Mouse (Mus musculus) midbrain, postnatal 0 days (tissue): ENCODE measurements around the gene Jmjd4. TPM values are rescaled to one million over a fixed set of nuclear protein-coding genes. Genes with fewer than 3 reads are reported as not detected.

ENCODE experiments used
- ATAC-seq: fragments of 200-750 bp; cut with Nextera tagmentation; 2 replicates; pipeline ENCODE4 v1.8.0; 2017; ENCODE audit warnings: moderate number of reproducible peaks, mild to moderate bottlenecking, moderate TSS enrichment, moderate library complexity; ENCODE audit not compliant: low FRiP score
- DNase-seq: peaks from one replicate; pipeline ENCODE4 v3.0.0-alpha.2; 2015; ENCODE audit warnings: low spot score
- H3K27ac ChIP-seq: fragments of 300-500 bp; sonication (generic); 2 replicates; pipeline ENCODE4 v1.5.1; 2014; ENCODE audit warnings: low read depth, mild to moderate bottlenecking, low read length, mixed read lengths
- H3K27me3 ChIP-seq: fragments of 300-500 bp; sonication (generic); 2 replicates; pipeline ENCODE4 v1.6.1; 2014; ENCODE audit warnings: low read length, control low read depth, mixed read lengths; ENCODE audit not compliant: insufficient read depth
- H3K36me3 ChIP-seq: fragments of 300-500 bp; sonication (generic); 2 replicates; pipeline ENCODE4 v1.6.1; 2014; ENCODE audit warnings: low read length, control low read depth, mixed read lengths; ENCODE audit not compliant: insufficient read depth
- H3K4me1 ChIP-seq: fragments of 300-500 bp; sonication (generic); 2 replicates; pipeline ENCODE4 v1.6.1; 2014; ENCODE audit warnings: mild to moderate bottlenecking, control low read depth, antibody characterized with exemption, low read length, mixed read lengths; ENCODE audit not compliant: insufficient read depth
- H3K4me2 ChIP-seq: fragments of 300-500 bp; sonication (generic); 2 replicates; pipeline ENCODE4 v1.6.1; 2014; ENCODE audit warnings: low read depth, mild to moderate bottlenecking, low read length, mixed read lengths; ENCODE audit not compliant: poor library complexity, severe bottlenecking
- H3K4me3 ChIP-seq: fragments of 300-500 bp; sonication (generic); 2 replicates; pipeline ENCODE4 v1.5.1; 2014; ENCODE audit warnings: low read depth, mild to moderate bottlenecking, low read length, moderate library complexity
- H3K9ac ChIP-seq: fragments of 300-500 bp; sonication (generic); replicated peaks from 2 replicates; pipeline ENCODE4 v1.6.1; 2014; ENCODE audit warnings: mild to moderate bottlenecking, low read length, moderate library complexity, mixed read lengths; ENCODE audit not compliant: poor library complexity, severe bottlenecking
- H3K9me3 ChIP-seq: fragments of 300-500 bp; sonication (generic); 2 replicates; pipeline ENCODE4 v1.6.1; 2016; ENCODE audit warnings: low read length, control low read depth
- CTCF ChIP-seq: IDR thresholded peaks from 2 replicates; pipeline ENCODE4 v1.5.1; 2016; ENCODE audit warnings: antibody characterized with exemption, mild to moderate bottlenecking
- WGBS: fragments of 180-500 bp; shearing (Covaris S2); extraction: QIAGEN DNeasy Blood & Tissue Kit; methylation state at CpG from one replicate; pipeline ENCODE4 v1.1.7; 2014; 5-methylcytosine and 5-hydroxymethylcytosine counted together
- polyA plus RNA-seq: library from polyadenylated mRNA; unstranded; fragments of >200 nt; fragmentation: Nextera tagmentation; extraction: Ambion mirVana; gene quantifications from 2 replicates; pipeline ENCODE4 v1.2.1, GENCODE M21; 2015
- total RNA-seq: library from RNA; depleted of rRNA; stranded (reverse); fragments of >200 nt; gene quantifications from 2 replicates; pipeline ENCODE4 v1.2.3, GENCODE M21; 2014

Gene Jmjd4
- total and polyA plus RNA-seq, 2 experiments from 2014 or later: 22.7 to 38.0 TPM

GRCm38 (mm10) chr11:59456346-59456745 lies 6.5 kb downstream of the Jmjd4 start:
- peaks cover 39% of the 10 kb centered on the region for H3K36me3 ChIP-seq
- 91% methylated on average over 2 of the region's 2 CpGs for WGBS
- no peak for TF ChIP-seq CTCF
- H3K4me2 ChIP-seq: no peak overlapping the region
- no peak for DNase-seq
- H3K4me1 ChIP-seq: 0 out of 2 replicates have a peak, but pooled peaks cover under 1% of the 10 kb centered on the region
- no peak overlapping the region for H3K4me3 ChIP-seq
- H3K27ac ChIP-seq: no peak overlapping the region
- H3K27me3 ChIP-seq: no peaks in the 10 kb centered on the region
- ATAC-seq: no peak
- no peak overlapping the region for H3K9ac ChIP-seq
- H3K9me3 ChIP-seq: no peaks in the 10 kb centered on the region

- Histone ChIP-seq H3K27me3 (no peaks in the 10 kb centered on the region), H3K4me2 (no peak overlapping the region), H3K9me3 (no peaks in the 10 kb centered on the region), H3K4me3 (no peak overlapping the region), H3K27ac (no peak overlapping the region), H3K36me3 (peaks cover 42% of the 10 kb centered on the region), H3K4me1 (no peaks in the 10 kb centered on the region), H3K9ac (no peak overlapping the region)
- TF ChIP-seq CTCF: no peak
- ATAC-seq (no peak), DNase-seq (no peak)
- 95% methylated on average over 2 of the region's 2 CpGs for WGBS
These were observed 7.0 kb downstream of the Jmjd4 start for GRCm38 (mm10) chr11:59456891-59457290.

- Histone ChIP-seq H3K4me2 (no peak overlapping the region), H3K36me3 (peaks cover 51% of the 10 kb centered on the region), H3K9me3 (0 out of 2 replicates have a peak, but pooled peaks cover 13% of the 10 kb centered on the region), H3K4me3 (no peak overlapping the region), H3K4me1 (no peaks in the 10 kb centered on the region), H3K9ac (no peak overlapping the region), H3K27ac (no peak overlapping the region), H3K27me3 (no peaks in the 10 kb centered on the region)
- WGBS: 70% methylated on average over 5 of the region's 5 CpGs
- no peak for ATAC-seq
- TF ChIP-seq CTCF: no peak
- peak; percentile 1 for DNase-seq
These were observed 9.1 kb downstream of the Jmjd4 start for GRCm38 (mm10) chr11:59458973-59459372.

- peaks cover 37% of the 10 kb centered on the region for H3K36me3 ChIP-seq
- no peak for TF ChIP-seq CTCF
- H3K4me3 ChIP-seq: no peak overlapping the region
- DNase-seq (no peak), ATAC-seq (no peak)
- 97% methylated on average over 2 of the region's 2 CpGs for WGBS
- H3K4me1 ChIP-seq: no peaks in the 10 kb centered on the region
- H3K9me3 ChIP-seq: 0 out of 2 replicates have a peak, but pooled peaks cover 13% of the 10 kb centered on the region
- no peaks in the 10 kb centered on the region for H3K27me3 ChIP-seq
- H3K4me2 ChIP-seq: no peak overlapping the region
- H3K9ac ChIP-seq: no peak overlapping the region
- no peak overlapping the region for H3K27ac ChIP-seq
These were observed 10.6 kb downstream of the Jmjd4 start for GRCm38 (mm10) chr11:59460459-59460858.

GRCm38 (mm10) chr11:59471413-59472325 lies 21.8 kb downstream of the Jmjd4 start:
- H3K4me1 ChIP-seq: no peaks in the 10 kb centered on the region
- H3K4me2 ChIP-seq: peak overlapping the region; percentile 77
- TF ChIP-seq CTCF: no peak
- no peaks in the 10 kb centered on the region for H3K27me3 ChIP-seq
- no peaks in the 10 kb centered on the region for H3K9me3 ChIP-seq
- H3K9ac ChIP-seq: peak overlapping the region; percentile 84
- peak overlapping the region; percentile 82 for H3K27ac ChIP-seq
- WGBS: 7% methylated on average over 37 of the region's 37 CpGs
- peak overlapping the region; percentile 71 for H3K4me3 ChIP-seq
- peak; percentile 4 for DNase-seq
- H3K36me3 ChIP-seq: no peaks in the 10 kb centered on the region
- peak; percentile 73 for ATAC-seq

GRCm38 (mm10) chr11:59472326-59472677 lies 22.5 kb downstream of the Jmjd4 start, which contains the start of gene Zfp867:
TSS of gene Zfp867 (minus strand) at chr11:59472474.
- H3K4me2 ChIP-seq: peak within 1 kb of the TSS; percentile 77
- peak within 1 kb of the TSS; percentile 84 for H3K9ac ChIP-seq
- H3K4me3 ChIP-seq: peak within 1 kb of the TSS; percentile 71
- ATAC-seq: peak; percentile 89
- no peaks in the 10 kb centered on the region for H3K36me3 ChIP-seq
- WGBS: 0% methylated on average over 19 of the region's 19 CpGs
- no peak for TF ChIP-seq CTCF
- DNase-seq: peak; percentile 95
- H3K4me1 ChIP-seq: no peaks in the 10 kb centered on the region
- peak within 1 kb of the TSS; percentile 82 for H3K27ac ChIP-seq
- H3K9me3 ChIP-seq: no peaks in the 10 kb centered on the region
- H3K27me3 ChIP-seq: no peaks in the 10 kb centered on the region
